Mouse (Mus musculus): ENCODE measurements around the gene Sf3b6.

DNA sequence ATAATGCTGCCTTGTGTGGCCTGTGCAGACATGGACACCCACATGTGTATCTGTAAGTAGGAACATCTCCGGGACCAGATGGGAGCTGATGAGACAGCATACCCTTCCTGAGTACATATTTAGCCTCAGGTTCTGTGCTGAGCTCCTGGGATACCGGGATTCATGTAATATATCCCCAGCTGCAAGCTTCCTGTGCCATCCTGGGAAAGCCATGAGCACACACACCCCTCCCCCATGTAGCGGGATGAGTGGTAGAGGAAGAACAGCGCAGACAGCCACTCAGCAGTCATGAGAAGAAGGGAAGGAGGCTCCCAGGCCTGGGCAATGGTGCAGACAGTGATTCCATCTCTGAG is 47.0 kb downstream of the Sf3b6 start:
- TF ChIP-seq CTCF (conservative IDR thresholded peaks at IDR 0.05; ENCODE audit: insufficient read depth, insufficient read length, low read depth, low read length): no peak
- no peak for TF ChIP-seq POLR2A (IDR thresholded peaks at IDR 0.05; ENCODE audit: low read depth, low read length)
